Mouse (Mus musculus) cortical plate, adult 2 months (tissue): ENCODE data around the gene Dusp2. TPM values are rescaled to one million over a fixed set of nuclear protein-coding genes. Genes with fewer than 3 reads are reported as not detected.
A peak's percentile ranks its signal among the peaks of the same experiment; 100 is the strongest.

Experiments used
- H3K27ac ChIP-seq: fragments of 200-500 bp; 2 replicates; pipeline ENCODE4 v1.5.1; 2012; ENCODE audit warnings: low read length, control low read depth, inconsistent platforms; ENCODE audit not compliant: insufficient read depth
- H3K4me1 ChIP-seq: fragments of 200-500 bp; 2 replicates; pipeline ENCODE4 v1.6.1; 2011; ENCODE audit warnings: low read length; ENCODE audit not compliant: control insufficient read depth, insufficient read depth
- H3K4me3 ChIP-seq: fragments of 200-500 bp; 2 replicates; pipeline ENCODE4 v1.5.1; 2011; ENCODE audit warnings: mild to moderate bottlenecking, low read length, control low read depth; ENCODE audit not compliant: insufficient read depth
- CTCF ChIP-seq: fragments of 200-500 bp; IDR thresholded peaks from 2 replicates; pipeline ENCODE4 v1.5.1; 2011; ENCODE audit warnings: mild to moderate bottlenecking, control low read depth, low read length; ENCODE audit not compliant: insufficient read depth; ENCODE audit errors: extremely low read depth
- POLR2A ChIP-seq: fragments of 200-500 bp; IDR thresholded peaks from 2 replicates; pipeline ENCODE4 v1.6.1; 2011; ENCODE audit warnings: mild to moderate bottlenecking, low read length, control low read depth; ENCODE audit not compliant: insufficient read depth; ENCODE audit errors: extremely low read depth
- polyA plus RNA-seq: library from polyadenylated mRNA; depleted of rRNA; stranded (reverse); fragments of >200 nt; gene quantifications from 2 replicates; pipeline ENCODE4 v1.2.3, GENCODE M21; 2012

Gene Dusp2
- polyA plus RNA-seq, 1 experiment = 1.6 TPM

DNA sequence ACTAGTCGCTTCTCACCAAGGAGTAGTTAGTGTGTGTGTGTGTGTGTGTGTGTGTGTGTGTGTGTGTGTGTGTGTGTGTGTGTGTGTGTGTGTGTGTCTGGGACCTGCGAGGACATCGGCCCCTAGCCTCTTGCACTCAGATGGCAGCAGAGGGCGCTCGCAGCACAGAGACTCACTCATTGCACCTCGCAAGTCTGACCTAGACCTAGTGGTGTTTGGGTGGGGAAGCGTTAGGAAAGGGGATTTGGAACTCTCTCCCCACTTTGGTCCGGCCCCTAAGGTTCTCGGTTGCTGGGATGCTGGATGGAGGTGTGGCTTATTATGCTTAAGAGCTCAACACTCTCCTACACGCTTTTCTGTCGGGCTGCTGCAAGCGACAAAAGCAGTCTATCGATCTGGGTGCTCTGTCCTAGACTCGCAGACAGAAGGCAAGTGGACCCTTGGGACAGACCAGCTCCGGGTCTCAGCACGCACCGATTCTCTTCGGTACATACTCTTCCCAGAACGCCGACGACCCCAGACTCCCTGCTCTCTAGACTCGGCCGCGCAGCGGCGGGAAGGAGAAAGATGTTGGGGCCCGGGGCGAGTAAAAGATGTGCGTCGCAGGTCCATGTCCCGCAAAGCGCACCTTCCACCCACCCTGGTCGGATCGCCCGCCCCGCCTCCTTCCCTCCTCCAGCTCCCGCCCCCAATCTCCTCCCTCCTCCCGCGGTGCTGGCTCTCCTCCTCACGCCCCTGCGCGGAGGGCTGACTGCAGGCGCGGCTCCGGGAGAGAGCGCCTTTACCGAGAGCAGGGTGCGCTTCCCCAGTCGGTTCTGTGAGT is 26.7 kb downstream of the Dusp2 start, which contains the start of gene Adra2b:
Adra2b (plus strand) TSS at position 750 of the 823 bp plus-strand sequence.
- no peaks in the 10 kb centered on the region for H3K4me1 ChIP-seq
- TF ChIP-seq CTCF (peak; percentile 87), POLR2A (no peak)
- H3K4me3 ChIP-seq = no peak within 1 kb of the TSS
- no peak within 1 kb of the TSS for H3K27ac ChIP-seq

DNA sequence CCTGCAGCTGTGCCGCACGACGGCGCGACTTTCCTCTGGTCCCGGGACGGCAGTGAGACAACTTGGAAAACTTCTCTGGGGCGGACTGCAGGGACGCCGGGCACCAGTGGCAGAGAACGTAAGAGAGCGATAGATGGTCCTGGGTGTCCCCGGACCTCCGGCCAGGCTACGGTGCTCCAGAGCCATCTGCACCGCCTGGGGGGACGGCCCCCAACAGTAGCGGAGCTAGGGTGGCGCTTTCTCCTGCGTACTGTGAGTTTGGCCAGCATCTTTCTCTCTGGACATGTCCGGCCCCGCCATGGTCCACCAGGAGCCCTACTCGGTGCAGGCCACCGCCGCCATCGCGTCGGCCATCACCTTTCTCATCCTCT is 27.3 kb downstream of the Dusp2 start:
- no peak overlapping the region for H3K27ac ChIP-seq
- TF ChIP-seq CTCF = no peak
- TF ChIP-seq POLR2A = no peak
- H3K4me1 ChIP-seq = no peaks in the 10 kb centered on the region
- H3K4me3 ChIP-seq = no peak overlapping the region

DNA sequence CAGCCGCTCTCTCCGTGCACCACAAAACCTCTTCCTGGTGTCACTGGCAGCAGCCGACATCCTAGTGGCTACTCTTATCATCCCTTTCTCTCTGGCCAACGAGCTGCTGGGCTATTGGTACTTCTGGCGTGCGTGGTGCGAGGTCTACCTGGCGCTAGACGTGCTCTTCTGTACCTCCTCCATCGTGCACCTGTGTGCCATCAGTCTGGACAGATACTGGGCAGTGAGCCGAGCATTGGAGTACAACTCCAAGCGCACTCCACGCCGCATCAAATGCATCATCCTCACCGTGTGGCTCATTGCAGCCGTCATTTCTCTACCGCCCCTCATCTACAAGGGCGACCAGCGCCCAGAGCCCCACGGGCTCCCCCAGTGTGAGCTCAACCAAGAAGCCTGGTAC is 27.7 kb downstream of the Dusp2 start:
- H3K27ac ChIP-seq = no peak overlapping the region
- TF ChIP-seq CTCF = no peak
- no peaks in the 10 kb centered on the region for H3K4me1 ChIP-seq
- no peak overlapping the region for H3K4me3 ChIP-seq

DNA sequence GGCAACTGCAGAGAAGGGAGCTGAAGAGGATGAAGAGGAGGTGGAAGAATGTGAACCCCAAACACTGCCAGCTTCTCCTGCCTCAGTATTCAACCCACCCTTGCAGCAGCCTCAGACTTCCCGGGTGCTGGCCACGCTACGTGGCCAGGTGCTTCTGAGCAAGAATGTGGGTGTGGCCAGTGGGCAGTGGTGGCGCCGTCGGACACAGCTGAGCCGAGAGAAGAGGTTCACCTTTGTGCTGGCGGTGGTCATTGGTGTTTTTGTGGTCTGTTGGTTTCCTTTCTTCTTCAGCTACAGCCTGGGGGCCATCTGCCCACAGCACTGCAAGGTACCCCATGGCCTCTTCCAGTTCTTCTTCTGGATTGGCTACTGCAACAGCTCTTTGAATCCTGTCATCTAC is 28.5 kb downstream of the Dusp2 start:
- no peaks in the 10 kb centered on the region for H3K4me1 ChIP-seq
- no peak overlapping the region for H3K4me3 ChIP-seq
- no peak for TF ChIP-seq POLR2A
- no peak overlapping the region for H3K27ac ChIP-seq

DNA sequence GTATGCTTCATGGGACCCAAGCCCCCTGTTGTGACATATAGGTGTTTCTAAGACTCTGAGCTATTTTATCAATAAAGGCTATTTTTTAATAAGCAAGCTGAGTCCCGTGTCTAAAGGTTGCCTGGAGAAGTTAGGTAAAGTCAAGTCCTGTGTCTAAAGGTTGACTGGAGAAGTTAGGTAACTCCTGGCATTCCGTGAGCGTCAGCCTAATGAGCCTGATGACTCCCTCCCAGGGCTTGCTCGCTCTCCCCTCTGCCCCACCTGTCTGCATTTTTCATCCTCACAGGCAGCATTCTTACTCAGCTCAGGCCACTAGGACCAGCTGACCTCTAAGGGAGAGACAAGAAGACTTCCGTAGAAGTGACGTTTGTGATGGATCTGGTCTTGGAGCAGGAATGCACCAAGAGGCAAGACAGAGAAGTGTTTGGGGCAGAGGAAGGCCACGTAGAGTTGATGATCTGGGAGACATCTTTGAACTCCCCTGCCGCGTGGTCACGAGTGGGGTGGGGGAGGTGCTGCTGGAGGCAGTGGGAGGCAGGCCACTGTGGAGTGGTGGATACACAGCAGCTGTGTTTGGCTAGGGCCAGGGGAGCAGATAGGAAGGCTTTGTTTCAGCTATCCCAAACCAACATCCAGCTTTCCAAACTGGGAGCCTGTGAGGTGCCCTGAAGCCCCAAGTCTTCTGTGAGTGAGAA is 31.3 kb downstream of the Dusp2 start:
- H3K27ac ChIP-seq = no peak overlapping the region
- H3K4me1 ChIP-seq = peaks cover 1% of the 10 kb centered on the region; the same call in 1 of the 2 replicates
- no peak for TF ChIP-seq POLR2A
- TF ChIP-seq CTCF = no peak
- H3K4me3 ChIP-seq = no peak overlapping the region

DNA sequence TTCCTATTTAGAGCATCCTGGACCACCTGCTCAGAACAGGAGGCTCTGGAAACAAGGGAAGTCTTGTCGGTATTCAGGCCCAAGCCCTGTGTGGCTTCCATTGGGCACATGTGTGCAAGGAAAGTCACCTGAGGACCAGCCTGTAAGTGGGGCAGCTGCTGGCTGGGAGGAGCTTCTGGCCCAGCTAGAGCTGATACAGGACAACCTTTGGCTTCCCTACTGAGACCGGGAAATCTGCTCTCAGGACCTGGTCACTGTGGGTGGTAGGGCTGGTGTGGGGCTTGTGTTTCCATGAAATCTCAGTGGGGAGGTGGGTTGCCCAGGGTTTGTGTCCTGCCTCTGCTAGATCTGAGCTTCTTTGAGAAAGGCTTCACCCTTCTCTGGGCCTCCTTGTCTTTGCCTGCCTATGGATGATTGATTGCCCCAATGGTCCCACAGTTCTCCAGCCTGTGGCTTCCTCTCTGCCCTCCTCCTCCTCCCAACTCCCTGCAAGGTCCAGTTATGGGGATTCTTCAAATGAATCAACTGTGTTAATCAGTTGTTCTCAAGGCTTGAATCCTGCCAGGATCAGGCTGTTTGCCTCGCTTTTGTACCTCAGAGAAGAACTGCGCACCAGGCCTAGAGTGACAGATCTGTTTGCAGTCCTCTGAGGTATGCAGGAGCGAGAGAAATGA is 33.9 kb downstream of the Dusp2 start:
- Histone ChIP-seq H3K4me3 (no peak overlapping the region), H3K4me1 (peaks cover 1% of the 10 kb centered on the region; the same call in 1 of the 2 replicates), H3K27ac (no peak overlapping the region)
- TF ChIP-seq POLR2A (no peak), CTCF (no peak)

DNA sequence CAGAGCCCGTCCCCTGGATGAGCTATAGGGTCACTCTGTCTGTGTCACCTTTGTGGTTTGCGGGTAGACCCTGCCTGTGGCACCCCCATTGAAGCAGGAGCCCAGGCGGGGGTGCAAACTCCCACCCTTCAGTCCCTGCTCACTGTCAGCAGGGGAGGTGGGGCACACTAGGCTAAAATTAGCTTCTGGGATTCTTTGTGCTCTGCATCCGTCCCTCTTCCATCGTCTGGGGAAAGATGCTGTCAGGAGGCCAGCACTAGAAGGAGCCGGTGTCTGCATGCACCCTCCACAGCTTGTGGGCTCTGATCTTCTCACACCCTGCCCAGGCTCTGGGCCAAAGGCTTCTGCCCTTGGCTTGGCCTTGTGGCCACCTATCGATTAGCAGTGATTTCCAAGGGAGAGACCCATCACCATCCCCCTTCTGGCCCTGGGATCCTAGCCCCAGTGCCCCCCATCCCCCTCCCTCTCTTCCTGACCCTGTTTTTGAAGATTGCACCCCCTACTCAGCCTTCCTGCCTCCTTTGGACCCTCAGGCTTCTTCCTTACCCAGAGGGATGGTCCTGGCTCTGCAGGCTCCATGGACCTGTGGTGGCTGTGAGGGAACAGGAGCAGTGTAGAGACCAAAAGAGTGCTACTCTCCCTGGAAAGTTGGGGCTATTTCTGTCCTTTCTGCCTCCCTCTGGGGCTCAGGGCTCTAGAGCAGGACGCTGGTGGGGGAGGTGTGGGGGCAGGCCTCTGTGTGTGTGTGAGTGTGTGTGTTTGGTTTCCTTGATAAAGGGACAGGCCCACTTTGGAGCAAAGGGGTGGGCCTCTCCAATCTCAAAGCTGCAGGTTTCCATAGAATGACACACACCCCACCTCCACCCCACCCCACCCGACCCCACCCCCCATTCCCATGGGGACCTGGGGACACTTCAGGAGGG is 34.9 kb downstream of the Dusp2 start:
- Histone ChIP-seq H3K4me3 (no peak overlapping the region), H3K4me1 (peaks cover 1% of the 10 kb centered on the region; the same call in 1 of the 2 replicates), H3K27ac (no peak overlapping the region)
- TF ChIP-seq POLR2A (no peak), CTCF (no peak)

DNA sequence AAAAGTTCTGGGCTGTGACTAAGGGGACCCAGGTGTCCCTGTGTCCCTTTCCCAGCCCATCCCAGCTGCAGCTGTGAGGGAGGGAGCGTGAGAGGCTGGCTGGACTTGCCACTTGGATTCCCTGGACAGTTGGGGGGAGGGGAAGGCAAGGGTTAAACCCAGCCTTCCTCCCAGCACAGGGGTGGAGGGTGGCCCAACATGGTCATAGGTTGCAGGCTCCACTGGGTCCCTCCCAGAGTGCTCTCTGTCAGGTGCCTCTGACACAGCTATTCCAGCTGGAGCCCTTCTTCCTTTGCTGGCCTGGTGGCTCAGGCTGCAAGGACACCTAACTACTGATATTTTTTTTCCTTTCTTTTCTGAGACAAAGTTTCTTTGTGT is 35.5 kb downstream of the Dusp2 start:
- Histone ChIP-seq H3K4me3 (no peak overlapping the region), H3K4me1 (peaks cover 1% of the 10 kb centered on the region; the same call in 1 of the 2 replicates), H3K27ac (no peak overlapping the region)
- TF ChIP-seq CTCF = no peak
- TF ChIP-seq POLR2A = no peak

DNA sequence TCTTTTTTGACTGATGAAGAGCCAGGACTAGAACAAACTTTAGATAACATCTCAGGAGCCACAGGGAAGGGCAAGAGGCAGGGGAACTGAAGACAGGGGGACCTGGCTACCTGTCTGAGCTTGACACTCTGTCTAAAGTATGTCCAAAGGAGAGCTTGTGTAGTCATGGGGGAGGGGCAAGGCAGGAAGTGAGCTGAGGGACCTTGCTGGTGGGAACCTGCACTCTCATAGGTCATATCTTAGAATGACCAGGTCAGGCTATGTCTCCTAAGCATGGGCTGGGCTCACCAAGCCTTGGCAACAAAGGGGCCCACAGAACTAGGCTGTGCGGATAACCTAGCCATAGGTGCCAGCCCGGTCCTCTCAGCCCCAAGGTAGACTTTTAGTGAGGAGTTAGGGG is 36.1 kb downstream of the Dusp2 start:
- H3K4me1 ChIP-seq = peaks cover 1% of the 10 kb centered on the region; the same call in 1 of the 2 replicates
- TF ChIP-seq POLR2A (no peak), CTCF (no peak)
- no peak overlapping the region for H3K4me3 ChIP-seq
- no peak overlapping the region for H3K27ac ChIP-seq
